Mouse (Mus musculus): Measurements from ENCODE around the gene Vwa3b. TPM values are rescaled to one million over a fixed set of nuclear protein-coding genes. Genes with fewer than 3 reads are reported as not detected.

Vwa3b gene
- polyA plus RNA-seq, 1 experiment from 2014 or later: not detected

GRCm38 (mm10) chr1:37060856-37061255, 34.5 kb downstream of the Vwa3b start:
- 88% methylated on average over 5 of the region's 5 CpGs for WGBS
- Histone ChIP-seq H3K4me1 (replicated peaks; ENCODE audit: control insufficient read depth, insufficient read depth, low read length) (no peaks in the 10 kb centered on the region), H3K9ac (ENCODE audit: low read length) (no peak overlapping the region), H3K27ac (ENCODE audit: low read depth, low read length) (no peak overlapping the region), H3K9me3 (ENCODE audit: control insufficient read depth, low read length) (no peaks in the 10 kb centered on the region), H3K36me3 (ENCODE audit: control insufficient read depth, insufficient read depth, low read length) (no peaks in the 10 kb centered on the region), H3K4me3 (ENCODE audit: low read depth, low read length) (no peak overlapping the region), H3K4me2 (ENCODE audit: low read depth, low read length, severe bottlenecking) (no peak overlapping the region), H3K27me3 (ENCODE audit: control insufficient read depth, insufficient read depth, low read length) (no peaks in the 10 kb centered on the region)
- ATAC-seq (replicated peaks; ENCODE audit: low FRiP score) (no peak), DNase-seq (ENCODE audit: low spot score) (no peak)

DNA sequence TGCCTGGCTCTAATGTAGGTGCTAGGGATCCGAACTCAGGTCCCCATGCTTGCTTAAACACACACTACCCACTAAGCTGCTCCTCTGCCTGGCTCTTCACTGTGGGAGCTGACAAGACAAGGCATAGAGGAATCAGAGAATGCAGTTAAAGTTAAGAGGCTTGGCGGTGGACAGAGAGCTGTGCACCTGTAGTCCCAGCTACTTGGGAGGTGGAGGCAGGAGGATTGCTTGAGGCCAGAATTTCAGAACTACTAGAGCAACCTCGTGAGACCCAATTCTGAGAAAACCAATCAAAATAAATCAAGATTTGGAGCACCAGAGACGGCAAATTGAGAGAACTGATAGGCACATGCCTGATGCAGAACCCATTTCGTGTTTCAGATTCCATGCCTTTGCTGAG, 36.7 kb downstream of the Vwa3b start:
- no peaks in the 10 kb centered on the region for H3K27me3 ChIP-seq (ENCODE audit: control insufficient read depth, insufficient read depth, low read length)
- no peak for ATAC-seq (replicated peaks; ENCODE audit: low FRiP score)

GRCm38 (mm10) chr1:37063841-37064240, 37.4 kb downstream of the Vwa3b start:
- WGBS: 78% methylated on average over 4 of the region's 4 CpGs
- Histone ChIP-seq H3K27ac (ENCODE audit: low read depth, low read length) (no peak overlapping the region), H3K36me3 (ENCODE audit: control insufficient read depth, insufficient read depth, low read length) (no peaks in the 10 kb centered on the region), H3K4me2 (ENCODE audit: low read depth, low read length, severe bottlenecking) (no peak overlapping the region), H3K4me1 (replicated peaks; ENCODE audit: control insufficient read depth, insufficient read depth, low read length) (no peaks in the 10 kb centered on the region), H3K4me3 (ENCODE audit: low read depth, low read length) (no peak overlapping the region), H3K9me3 (ENCODE audit: control insufficient read depth, low read length) (no peaks in the 10 kb centered on the region), H3K9ac (ENCODE audit: low read length) (no peak overlapping the region), H3K27me3 (ENCODE audit: control insufficient read depth, insufficient read depth, low read length) (no peaks in the 10 kb centered on the region)
- DNase-seq (ENCODE audit: low spot score): no peak
- ATAC-seq (replicated peaks; ENCODE audit: low FRiP score): no peak

More for the DNA sequence above, 36.7 kb downstream of the Vwa3b start:
- DNase-seq (ENCODE audit: low spot score): no peak
- no peak overlapping the region for H3K4me3 ChIP-seq (ENCODE audit: low read depth, low read length)
- no peaks in the 10 kb centered on the region for H3K36me3 ChIP-seq (ENCODE audit: control insufficient read depth, insufficient read depth, low read length)
- H3K4me1 ChIP-seq (replicated peaks; ENCODE audit: control insufficient read depth, insufficient read depth, low read length): no peaks in the 10 kb centered on the region
- 90% methylated on average over 5 of the region's 5 CpGs for WGBS
- H3K4me2 ChIP-seq (ENCODE audit: low read depth, low read length, severe bottlenecking): no peak overlapping the region
- no peak overlapping the region for H3K27ac ChIP-seq (ENCODE audit: low read depth, low read length)
- no peaks in the 10 kb centered on the region for H3K9me3 ChIP-seq (ENCODE audit: control insufficient read depth, low read length)
- H3K9ac ChIP-seq (ENCODE audit: low read length): no peak overlapping the region

GRCm38 (mm10) chr1:37065658-37066412, 39.4 kb downstream of the Vwa3b start:
- WGBS: 89% methylated on average over 11 of the region's 11 CpGs
- no peaks in the 10 kb centered on the region for H3K36me3 ChIP-seq (ENCODE audit: control insufficient read depth, insufficient read depth, low read length)
- no peak overlapping the region for H3K9ac ChIP-seq (ENCODE audit: low read length)
- no peak overlapping the region for H3K4me3 ChIP-seq (ENCODE audit: low read depth, low read length)
- H3K9me3 ChIP-seq (ENCODE audit: control insufficient read depth, low read length): no peaks in the 10 kb centered on the region
- no peaks in the 10 kb centered on the region for H3K4me1 ChIP-seq (replicated peaks; ENCODE audit: control insufficient read depth, insufficient read depth, low read length)
- H3K4me2 ChIP-seq (ENCODE audit: low read depth, low read length, severe bottlenecking): no peak overlapping the region
- H3K27ac ChIP-seq (ENCODE audit: low read depth, low read length): no peak overlapping the region
- H3K27me3 ChIP-seq (ENCODE audit: control insufficient read depth, insufficient read depth, low read length): no peaks in the 10 kb centered on the region
- DNase-seq (ENCODE audit: low spot score) (no peak), ATAC-seq (replicated peaks; ENCODE audit: low FRiP score) (no peak)

GRCm38 (mm10) chr1:37075759-37076158, 49.4 kb downstream of the Vwa3b start:
- no peaks in the 10 kb centered on the region for H3K36me3 ChIP-seq (ENCODE audit: control insufficient read depth, insufficient read depth, low read length)
- H3K4me3 ChIP-seq (ENCODE audit: low read depth, low read length): no peak overlapping the region
- no peak overlapping the region for H3K9ac ChIP-seq (ENCODE audit: low read length)
- H3K4me1 ChIP-seq (replicated peaks; ENCODE audit: control insufficient read depth, insufficient read depth, low read length): no peaks in the 10 kb centered on the region
- no peak for ATAC-seq (replicated peaks; ENCODE audit: low FRiP score)
- H3K9me3 ChIP-seq (ENCODE audit: control insufficient read depth, low read length): no peaks in the 10 kb centered on the region
- no peak overlapping the region for H3K4me2 ChIP-seq (ENCODE audit: low read depth, low read length, severe bottlenecking)
- 89% methylated on average over 7 of the region's 7 CpGs for WGBS
- no peak overlapping the region for H3K27ac ChIP-seq (ENCODE audit: low read depth, low read length)
- no peaks in the 10 kb centered on the region for H3K27me3 ChIP-seq (ENCODE audit: control insufficient read depth, insufficient read depth, low read length)
- no peak for DNase-seq (ENCODE audit: low spot score)

DNA sequence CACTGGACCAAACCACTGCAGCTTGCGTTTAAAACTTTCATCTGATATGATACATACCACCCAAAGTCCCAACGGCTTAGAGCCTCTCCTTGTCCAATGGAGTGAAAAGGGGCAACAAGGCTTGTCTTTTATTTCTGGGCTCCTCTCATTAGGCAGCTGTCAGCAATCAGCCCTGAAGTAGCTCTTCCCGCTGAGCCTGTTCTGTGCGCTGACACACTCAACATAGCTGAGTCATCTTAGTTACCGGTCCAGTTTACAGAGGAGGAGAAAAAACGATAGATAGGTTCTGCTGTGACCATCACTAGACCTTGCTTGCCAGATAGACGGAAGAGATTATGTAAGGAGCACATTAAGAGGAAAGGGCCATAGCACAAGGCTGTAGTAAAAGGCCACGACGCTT, 50.9 kb downstream of the Vwa3b start:
- ATAC-seq (replicated peaks; ENCODE audit: low FRiP score): no peak
- no peak for DNase-seq (ENCODE audit: low spot score)

DNA sequence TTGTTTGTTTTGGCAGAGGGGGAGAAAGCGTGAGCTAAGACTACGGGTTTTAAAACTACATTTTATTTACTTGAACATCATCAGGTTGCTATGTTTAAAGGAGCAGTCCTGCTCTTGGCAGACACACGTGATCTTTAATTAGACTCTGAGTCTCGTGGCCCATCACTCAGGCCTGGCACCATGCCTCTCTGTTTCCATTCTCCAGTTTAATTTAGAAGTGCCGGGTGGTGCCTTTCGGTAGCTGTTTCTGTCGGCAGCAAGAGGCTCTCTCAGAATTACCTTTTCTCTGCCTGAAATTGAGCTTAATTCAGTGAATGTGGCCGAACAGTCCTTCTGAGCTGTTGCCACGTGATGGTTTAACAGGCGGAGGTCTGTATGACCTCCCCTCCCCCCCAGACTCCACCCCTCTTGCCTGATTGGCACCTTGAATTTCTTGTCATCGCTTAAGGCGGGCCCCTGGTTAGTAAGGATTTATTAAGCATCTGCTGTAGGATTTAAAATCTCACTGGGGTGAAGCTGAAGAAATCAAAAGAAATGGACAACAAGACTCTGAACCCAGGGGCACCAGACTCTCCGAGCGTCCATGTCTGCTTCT, 51.7 kb downstream of the Vwa3b start:
- Histone ChIP-seq H3K4me3 (ENCODE audit: low read depth, low read length) (no peak overlapping the region), H3K9ac (ENCODE audit: low read length) (no peak overlapping the region), H3K4me2 (ENCODE audit: low read depth, low read length, severe bottlenecking) (no peak overlapping the region), H3K4me1 (replicated peaks; ENCODE audit: control insufficient read depth, insufficient read depth, low read length) (no peaks in the 10 kb centered on the region), H3K27me3 (ENCODE audit: control insufficient read depth, insufficient read depth, low read length) (no peaks in the 10 kb centered on the region), H3K27ac (ENCODE audit: low read depth, low read length) (no peak overlapping the region), H3K9me3 (ENCODE audit: control insufficient read depth, low read length) (no peaks in the 10 kb centered on the region), H3K36me3 (ENCODE audit: control insufficient read depth, insufficient read depth, low read length) (no peaks in the 10 kb centered on the region)
- 80% methylated on average over 14 of the region's 14 CpGs for WGBS
- ATAC-seq (replicated peaks; ENCODE audit: low FRiP score) (no peak), DNase-seq (ENCODE audit: low spot score) (no peak)

More for the DNA sequence above, 50.9 kb downstream of the Vwa3b start:
- H3K9ac ChIP-seq (ENCODE audit: low read length): no peak overlapping the region
- no peaks in the 10 kb centered on the region for H3K4me1 ChIP-seq (replicated peaks; ENCODE audit: control insufficient read depth, insufficient read depth, low read length)
- no peak overlapping the region for H3K27ac ChIP-seq (ENCODE audit: low read depth, low read length)
- no peak overlapping the region for H3K4me3 ChIP-seq (ENCODE audit: low read depth, low read length)
- H3K4me2 ChIP-seq (ENCODE audit: low read depth, low read length, severe bottlenecking): no peak overlapping the region
- no peaks in the 10 kb centered on the region for H3K9me3 ChIP-seq (ENCODE audit: control insufficient read depth, low read length)
- no peaks in the 10 kb centered on the region for H3K27me3 ChIP-seq (ENCODE audit: control insufficient read depth, insufficient read depth, low read length)
- no peaks in the 10 kb centered on the region for H3K36me3 ChIP-seq (ENCODE audit: control insufficient read depth, insufficient read depth, low read length)
- WGBS: 82% methylated on average over 9 of the region's 9 CpGs

GRCm38 (mm10) chr1:37080442-37080841, 54.0 kb downstream of the Vwa3b start:
- H3K36me3 ChIP-seq (ENCODE audit: control insufficient read depth, insufficient read depth, low read length): no peaks in the 10 kb centered on the region
- H3K4me3 ChIP-seq (ENCODE audit: low read depth, low read length): no peak overlapping the region
- ATAC-seq (replicated peaks; ENCODE audit: low FRiP score) (no peak), DNase-seq (ENCODE audit: low spot score) (no peak)
- no peak overlapping the region for H3K27ac ChIP-seq (ENCODE audit: low read depth, low read length)
- WGBS: 86% methylated on average over 4 of the region's 4 CpGs
- H3K9me3 ChIP-seq (ENCODE audit: control insufficient read depth, low read length): no peaks in the 10 kb centered on the region
- H3K9ac ChIP-seq (ENCODE audit: low read length): no peak overlapping the region
- H3K4me1 ChIP-seq (replicated peaks; ENCODE audit: control insufficient read depth, insufficient read depth, low read length): no peaks in the 10 kb centered on the region
- H3K27me3 ChIP-seq (ENCODE audit: control insufficient read depth, insufficient read depth, low read length): no peaks in the 10 kb centered on the region
- H3K4me2 ChIP-seq (ENCODE audit: low read depth, low read length, severe bottlenecking): no peak overlapping the region

Measured in forebrain, embryonic 11.5 days (tissue).